Mouse (Mus musculus) liver, adult 10 weeks (tissue): Measurements from ENCODE around the gene Myl7. TPM values are rescaled to one million over a fixed set of nuclear protein-coding genes. Genes with fewer than 3 reads are reported as not detected.

Experiments used
- polyA plus RNA-seq: library from polyadenylated mRNA; stranded (reverse); fragments of 350-450 nt; fragmentation: Illumina TruSeq; extraction: RNeasy Lipid Tissue Mini Kit (QIAGEN cat#74804); gene quantifications from one replicate; pipeline ENCODE4 v1.2.3, GENCODE M21; 2014; ENCODE audit warnings: low read depth, low replicate concordance

Gene Myl7
- polyA plus RNA-seq: not detected

GRCm38 (mm10) chr11:5898531-5898930, at the start of gene Myl7:
Gene Myl7, minus strand, starts transcription at chr11:5898782.

GRCm38 (mm10) chr11:5877921-5878526, 20.6 kb downstream of the Myl7 start, which contains the start of gene Pold2:
Gene Pold2, minus strand, starts transcription at chr11:5878292.

GRCm38 (mm10) chr11:5861678-5862393, 36.7 kb downstream of the Myl7 start, which contains the start of gene Aebp1:
Gene Aebp1, plus strand, starts transcription at chr11:5861947.

Other genes with a start within 250 kb of the Myl7 start
- 11.5 TPM for gene Mrps24, start 183.1 kb downstream of the Myl7 start, polyA plus RNA-seq
- 2.7 TPM for gene Urgcp, start 136.4 kb downstream of the Myl7 start, polyA plus RNA-seq
- gene Dbnl, start 110.3 kb downstream of the Myl7 start, polyA plus RNA-seq: 2.3 TPM
- not detected for gene Pgam2, start 95.0 kb downstream of the Myl7 start, polyA plus RNA-seq
- gene Polm, start 60.8 kb downstream of the Myl7 start, polyA plus RNA-seq: 0.77 TPM
- 0.21 TPM for gene Aebp1, start 36.8 kb downstream of the Myl7 start, polyA plus RNA-seq
- gene Pold2, start 20.5 kb downstream of the Myl7 start, polyA plus RNA-seq: 0.66 TPM
- gene Gck, start 51.3 kb upstream of the Myl7 start, polyA plus RNA-seq: 7.1 TPM
- gene Ykt6, start 56.9 kb upstream of the Myl7 start, polyA plus RNA-seq: 30.6 TPM
- gene Camk2b, start 167.6 kb upstream of the Myl7 start, polyA plus RNA-seq: 1.2 TPM